15 mouse cellular contexts compared by ENCODE assay signal in the genomic region with DNA sequence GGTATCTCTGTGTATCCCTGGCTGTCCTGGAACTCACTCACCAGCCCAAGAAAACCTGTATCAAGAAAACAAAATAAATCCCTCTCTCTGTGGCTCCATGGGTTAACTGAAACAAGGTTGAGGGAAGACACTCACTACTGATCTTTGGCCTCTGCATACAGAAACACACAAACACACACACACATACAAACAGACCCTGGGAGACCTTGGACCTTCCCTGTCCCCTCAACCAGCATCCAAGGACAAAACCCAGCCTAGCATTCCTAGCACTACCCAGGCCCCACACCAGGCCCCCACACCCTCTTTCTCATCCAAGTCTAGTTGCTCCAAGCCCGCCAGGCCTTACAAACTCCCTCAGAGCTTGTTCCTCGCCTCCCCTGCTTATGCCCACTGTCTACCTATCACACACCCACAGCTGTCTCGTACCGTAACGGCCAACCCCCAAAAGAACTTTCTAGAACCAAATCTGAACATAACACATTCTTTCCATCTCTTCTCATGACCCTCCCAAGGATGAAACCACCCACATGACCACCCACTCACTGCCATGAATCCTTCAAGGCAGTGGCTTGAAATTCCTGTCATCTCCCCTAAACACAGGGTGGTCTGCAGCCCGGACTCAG. TPM values are rescaled to one million over a fixed set of nuclear protein-coding genes. Genes with fewer than 3 reads are reported as not detected.
DNase-seq lines count a peak whose midpoint lies in the region; ATAC-seq and TF ChIP-seq lines count a peak whose summit lies in the region.
"Had no signal": no experiment of that assay in that cellular context is flagged by ENCODE, and none has a peak within 500 bp of the region (broad histone marks: within the 10 kb centered on the region; RNA-seq: fewer than 3 reads in every experiment).

No protein-coding gene starts in this region.

- H3K9ac ChIP-seq in midbrain, postnatal 0 days (replicated peaks; ENCODE audit: low read length, poor library complexity, severe bottlenecking): no peak overlapping the region
- H3K9ac ChIP-seq in liver, embryonic 15.5 days: no peak overlapping the region
- H3K9ac ChIP-seq: limb, embryonic 15.5 days had no signal

- no peaks in the 10 kb centered on the region for H3K9me3 ChIP-seq in midbrain, embryonic 10.5 days (replicated peaks)
- no peaks in the 10 kb centered on the region for H3K9me3 ChIP-seq in midbrain, postnatal 0 days (ENCODE audit: low read length)
- H3K9me3 ChIP-seq in liver, embryonic 15.5 days (replicated peaks): no peaks in the 10 kb centered on the region
- H3K9me3 ChIP-seq: limb, embryonic 15.5 days had no signal

- 93% methylated on average over 6 of the region's 6 CpGs for WGBS in midbrain, embryonic 10.5 days
- 87% methylated on average over 6 of the region's 6 CpGs for WGBS in midbrain, postnatal 0 days
- 54% methylated on average over 6 of the region's 6 CpGs for WGBS in liver, embryonic 15.5 days (ENCODE audit: insufficient replicate concordance)

- peak overlapping the region; percentile 87 for H3K27ac ChIP-seq in midbrain, embryonic 10.5 days (replicated peaks)
- H3K27ac ChIP-seq in midbrain, postnatal 0 days (ENCODE audit: low read depth, low read length): no peak overlapping the region
- peak overlapping the region; percentile 55 for H3K27ac ChIP-seq in brown adipose tissue, adult 24 weeks (replicated peaks; ENCODE audit: low read depth, low read length)
- peak overlapping the region; percentile 70; the same call in 1 of the 2 replicates for H3K27ac ChIP-seq in liver, embryonic 15.5 days (replicated peaks)
- H3K27ac ChIP-seq: layer of hippocampus, adult 2 months; left cerebral cortex, adult 2 months had no signal

- no peaks in the 10 kb centered on the region for H3K36me3 ChIP-seq in midbrain, embryonic 10.5 days
- no peaks in the 10 kb centered on the region for H3K36me3 ChIP-seq in midbrain, postnatal 0 days (ENCODE audit: insufficient read depth, low read length)
- H3K36me3 ChIP-seq in liver, embryonic 15.5 days (replicated peaks): no peaks in the 10 kb centered on the region
- H3K36me3 ChIP-seq: limb, embryonic 15.5 days had no signal

- no peak for ATAC-seq in midbrain, postnatal 0 days (ENCODE audit: low FRiP score)
- 0 out of 2 replicates have a peak, but pooled peaks have one; percentile 20 for ATAC-seq in liver, embryonic 15.5 days (ENCODE audit: insufficient read depth)

- no peak overlapping the region for H3K4me3 ChIP-seq in midbrain, embryonic 10.5 days
- no peak overlapping the region for H3K4me3 ChIP-seq in midbrain, postnatal 0 days (ENCODE audit: low read depth, low read length)
- H3K4me3 ChIP-seq in brown adipose tissue, adult 24 weeks (ENCODE audit: insufficient read depth, low read depth, low read length): no peak overlapping the region
- H3K4me3 ChIP-seq in liver, embryonic 15.5 days (replicated peaks): no peak overlapping the region
- H3K4me3 ChIP-seq: layer of hippocampus, adult 2 months; left cerebral cortex, adult 2 months; limb, embryonic 15.5 days had no signal

- peak; percentile 91 for DNase-seq in heart, adult 11 months
- DNase-seq in heart, adult 18-20 months: no peak
- DNase-seq in midbrain, embryonic 10.5 days (ENCODE audit: low spot score): no peak
- no peak for DNase-seq in midbrain, postnatal 0 days (ENCODE audit: low spot score)
- DNase-seq in thymus, postnatal 4 days: no peak
- no peak for DNase-seq in gastrocnemius, adult 18-20 months (ENCODE audit: low spot score)
- DNase-seq: adrenal gland, adult 8-10 months; cerebellum, postnatal 10 days; kidney, adult 11 months; right cerebral cortex, postnatal 25 days had no signal

- no peaks in the 10 kb centered on the region for H3K27me3 ChIP-seq in midbrain, embryonic 10.5 days (ENCODE audit: low read depth, poor library complexity, severe bottlenecking)
- no peaks in the 10 kb centered on the region for H3K27me3 ChIP-seq in midbrain, postnatal 0 days (ENCODE audit: insufficient read depth, low read length)
- H3K27me3 ChIP-seq in liver, embryonic 15.5 days: no peaks in the 10 kb centered on the region
- H3K27me3 ChIP-seq: limb, embryonic 15.5 days had no signal

- TF ChIP-seq CTCF in midbrain, postnatal 0 days (IDR thresholded peaks at IDR 0.05): no peak

- H3K4me2 ChIP-seq in midbrain, postnatal 0 days (ENCODE audit: low read depth, low read length, poor library complexity, severe bottlenecking): no peak overlapping the region
- H3K4me2 ChIP-seq in liver, embryonic 15.5 days: peak overlapping the region; percentile 45
- H3K4me2 ChIP-seq: limb, embryonic 15.5 days had no signal

- H3K4me1 ChIP-seq in midbrain, embryonic 10.5 days: peaks cover 91% of the 10 kb centered on the region
- H3K4me1 ChIP-seq in midbrain, postnatal 0 days (ENCODE audit: insufficient read depth, low read length): peaks cover 22% of the 10 kb centered on the region
- H3K4me1 ChIP-seq in brown adipose tissue, adult 24 weeks (ENCODE audit: control insufficient read depth, insufficient read depth, insufficient read length, low read length): peaks cover 26% of the 10 kb centered on the region
- peaks cover 86% of the 10 kb centered on the region for H3K4me1 ChIP-seq in liver, embryonic 15.5 days (replicated peaks)

RNA-seq across cellular contexts. Expression of a gene that starts 16.2 kb away (rescaled TPM):
- total RNA-seq in heart, adult 18-20 months (2021): 10 to 100 TPM; 10.2 to 13.1 TPM
- 11.4 and 13.3 TPM in 2 replicates for polyA plus RNA-seq in midbrain, embryonic 10.5 days (2016; fragmentation: Nextera tagmentation; extraction: Ambion mirVana)
- total RNA-seq in midbrain, postnatal 0 days (2014; rRNA removed): 33.6 and 34.8 TPM in 2 replicates
- 6.4 TPM in 2 replicates for polyA plus RNA-seq in midbrain, postnatal 0 days (2015; fragmentation: Nextera tagmentation; extraction: Ambion mirVana)
- polyA plus RNA-seq in brown adipose tissue, adult 24 weeks (2012; ENCODE audit: insufficient read depth, insufficient read length, missing spikeins): 6.6 and 8.0 TPM in 2 replicates
- polyA plus RNA-seq in liver, embryonic 15.5 days (2015; fragmentation: Nextera tagmentation; extraction: Ambion mirVana): 4.7 and 5.8 TPM in 2 replicates
- 1 to 10 TPM; 1.9 to 3.1 TPM for total RNA-seq in gastrocnemius, adult 18-20 months (2021)

RNA-seq across cellular contexts. Expression of a gene that starts 31.5 kb away (rescaled TPM):
- 1 to 10 TPM; 1.4 to 1.8 TPM for total RNA-seq in heart, adult 18-20 months (2021)
- polyA plus RNA-seq in midbrain, embryonic 10.5 days (2016; fragmentation: Nextera tagmentation; extraction: Ambion mirVana): 9.2 and 11.9 TPM in 2 replicates
- 32.9 and 44.2 TPM in 2 replicates for total RNA-seq in midbrain, postnatal 0 days (2014; rRNA removed)
- polyA plus RNA-seq in midbrain, postnatal 0 days (2015; fragmentation: Nextera tagmentation; extraction: Ambion mirVana): 42.5 and 47.4 TPM in 2 replicates
- 0.79 TPM in 1 of 2 replicates, not detected in the other for polyA plus RNA-seq in brown adipose tissue, adult 24 weeks (2012; ENCODE audit: insufficient read depth, insufficient read length, missing spikeins)
- polyA plus RNA-seq in liver, embryonic 15.5 days (2015; fragmentation: Nextera tagmentation; extraction: Ambion mirVana): 0.48 and 0.50 TPM in 2 replicates
- 1 to 10 TPM in 1 of 2 experiments, under 1 TPM in 1; 0.57 to 1.8 TPM for total RNA-seq in gastrocnemius, adult 18-20 months (2021)
